10 mouse cellular contexts compared by ENCODE assay signal in the genomic region with DNA sequence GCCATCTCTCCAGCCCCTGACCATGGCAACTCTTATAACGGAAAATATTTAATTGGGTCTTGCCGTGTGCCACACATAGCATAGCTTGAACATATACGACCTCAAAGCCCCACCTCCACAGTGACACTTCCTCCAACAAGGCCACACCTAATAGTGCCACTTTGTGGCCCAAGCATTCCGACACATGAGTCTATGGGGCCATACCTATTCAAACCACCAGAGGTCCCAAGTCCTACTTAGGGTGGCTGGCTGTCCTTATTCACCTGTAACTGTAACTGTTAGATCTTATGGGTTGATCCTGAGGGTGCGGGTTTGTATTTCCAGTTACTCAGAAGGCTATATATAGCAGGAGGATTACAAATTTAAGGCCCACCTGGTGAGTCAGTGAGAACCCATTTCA. TPM values are rescaled to one million over a fixed set of nuclear protein-coding genes. Genes with fewer than 3 reads are reported as not detected.
DNase-seq lines count a peak whose midpoint lies in the region; ATAC-seq and TF ChIP-seq lines count a peak whose summit lies in the region.
"Had no signal": no experiment of that assay in that cellular context is flagged by ENCODE, and none has a peak within 500 bp of the region (broad histone marks: within the 10 kb centered on the region; RNA-seq: fewer than 3 reads in every experiment).

No protein-coding gene starts in this region.

- H3K4me3 ChIP-seq in cerebellum, adult 2 months (replicated peaks; ENCODE audit: insufficient read depth, low read depth, low read length): no peak overlapping the region
- H3K4me3 ChIP-seq in lung, embryonic 14.5 days (ENCODE audit: low read depth, low read length): no peak overlapping the region
- no peak overlapping the region for H3K4me3 ChIP-seq in midbrain, embryonic 13.5 days (replicated peaks)
- H3K4me3 ChIP-seq: erythroblast, embryonic 14.5 days had no signal

- WGBS in cerebellum, adult 2 months: 20% methylated on average over 5 of the region's 5 CpGs
- WGBS in lung, embryonic 14.5 days: 29% methylated on average over 5 of the region's 5 CpGs
- 32% methylated on average over 5 of the region's 5 CpGs for WGBS in midbrain, embryonic 13.5 days

- H3K4me1 ChIP-seq in cerebellum, adult 2 months (ENCODE audit: control insufficient read depth, insufficient read depth, low read length): 0 out of 2 replicates have a peak, but pooled peaks cover 3% of the 10 kb centered on the region
- no peaks in the 10 kb centered on the region for H3K4me1 ChIP-seq in lung, embryonic 14.5 days (ENCODE audit: insufficient read depth)
- H3K4me1 ChIP-seq in midbrain, embryonic 13.5 days (replicated peaks): peaks cover 8% of the 10 kb centered on the region

- no peaks in the 10 kb centered on the region for H3K27me3 ChIP-seq in cerebellum, adult 2 months (ENCODE audit: control insufficient read depth, insufficient read depth, low read length)
- H3K27me3 ChIP-seq in lung, embryonic 14.5 days (ENCODE audit: insufficient read depth, low read length): 0 out of 2 replicates have a peak, but pooled peaks cover 5% of the 10 kb centered on the region
- H3K27me3 ChIP-seq in midbrain, embryonic 13.5 days: peaks cover 28% of the 10 kb centered on the region

- TF ChIP-seq CTCF in cerebellum, adult 2 months (IDR thresholded peaks at IDR 0.05; ENCODE audit: borderline replicate concordance, insufficient read depth, low read depth, low read length): peak; percentile 56
- TF ChIP-seq CTCF in lung, embryonic 14.5 days (IDR thresholded peaks at IDR 0.05; ENCODE audit: low read depth): peak; percentile 60

- H3K36me3 ChIP-seq in lung, embryonic 14.5 days (ENCODE audit: insufficient read depth): no peaks in the 10 kb centered on the region
- no peaks in the 10 kb centered on the region; the same call in 1 of the 2 replicates for H3K36me3 ChIP-seq in midbrain, embryonic 13.5 days

- no peak overlapping the region for H3K27ac ChIP-seq in cerebellum, adult 2 months (ENCODE audit: insufficient read depth, low read length)
- H3K27ac ChIP-seq in lung, embryonic 14.5 days (ENCODE audit: low read depth): no peak overlapping the region
- no peak overlapping the region for H3K27ac ChIP-seq in midbrain, embryonic 13.5 days

- no peaks in the 10 kb centered on the region for H3K9me3 ChIP-seq in lung, embryonic 14.5 days (ENCODE audit: low read depth, low read length)
- H3K9me3 ChIP-seq in midbrain, embryonic 13.5 days: no peaks in the 10 kb centered on the region

- H3K4me2 ChIP-seq in lung, embryonic 14.5 days: no peak overlapping the region
- no peak overlapping the region for H3K4me2 ChIP-seq in midbrain, embryonic 13.5 days (replicated peaks)

- H3K9ac ChIP-seq in lung, embryonic 14.5 days: no peak overlapping the region
- H3K9ac ChIP-seq in midbrain, embryonic 13.5 days (replicated peaks): no peak overlapping the region

- DNase-seq in cerebellum, adult 2 months: peak in 1 of 2 experiments; percentile 42
- no peak for DNase-seq in cerebellum, adult 8-10 months
- peak; percentile 43 for DNase-seq in lung, embryonic 14.5 days
- no peak for DNase-seq in lung, adult 18-20 months
- peak; percentile 26 to 62 for DNase-seq in natural killer cell, adult 2 months (ENCODE audit: low spot score in 2 of 2)
- DNase-seq in layer of hippocampus, postnatal 36 days: no peak

- TF ChIP-seq POLR2A in cerebellum, adult 2 months (IDR thresholded peaks at IDR 0.05; ENCODE audit: borderline replicate concordance, insufficient read depth, low read length): no peak

- no peak for ATAC-seq in lung, embryonic 14.5 days (ENCODE audit: insufficient read depth)
- peak; percentile 41 for ATAC-seq in inflammation-experienced regulatory T-cells, adult 6 months
- no peak for ATAC-seq in midbrain, embryonic 13.5 days

RNA-seq across cellular contexts. Expression of gene Pcp2, which starts 2.7 kb away (rescaled TPM):
- 2,128 and 2,417 TPM in 2 replicates for polyA plus RNA-seq in cerebellum, adult 2 months (2012; rRNA removed)
- not detected in 2 replicates for polyA plus RNA-seq in lung, embryonic 14.5 days (2014; fragmentation: Nextera tagmentation; extraction: Ambion mirVana)
- not detected for polyA plus RNA-seq in inflammation-experienced regulatory T-cells, adult 6 months (2017; shearing (Covaris generic))
- 1 to 10 TPM; 1.1 to 1.9 TPM for total RNA-seq in layer of hippocampus, postnatal 36 days (2021)
- 0.50 and 0.55 TPM in 2 replicates for polyA plus RNA-seq in midbrain, embryonic 13.5 days (2015; fragmentation: Nextera tagmentation; extraction: Ambion mirVana)
- polyA plus RNA-seq: erythroblast, embryonic 14.5 days; testis, adult 2 months had no signal

RNA-seq across cellular contexts. Expression of gene Stxbp2, which starts 2.7 kb away (rescaled TPM):
- 204 and 217 TPM in 2 replicates for polyA plus RNA-seq in cerebellum, adult 2 months (2012; rRNA removed)
- 61.4 and 64.0 TPM in 2 replicates for polyA plus RNA-seq in lung, embryonic 14.5 days (2014; fragmentation: Nextera tagmentation; extraction: Ambion mirVana)
- 100 to 1,000 TPM; 180 to 262 (median 191) TPM for polyA plus RNA-seq in inflammation-experienced regulatory T-cells, adult 6 months (2017; shearing (Covaris generic))
- 10 to 100 TPM; 36.3 to 47.1 TPM for total RNA-seq in layer of hippocampus, postnatal 36 days (2021)
- polyA plus RNA-seq in midbrain, embryonic 13.5 days (2015; fragmentation: Nextera tagmentation; extraction: Ambion mirVana): 28.8 and 31.3 TPM in 2 replicates

RNA-seq across cellular contexts. Expression of gene Pet100, which starts 6.7 kb away (rescaled TPM):
- 65.3 and 65.4 TPM in 2 replicates for polyA plus RNA-seq in cerebellum, adult 2 months (2012; rRNA removed)
- polyA plus RNA-seq in lung, embryonic 14.5 days (2014; fragmentation: Nextera tagmentation; extraction: Ambion mirVana): 79.4 and 92.1 TPM in 2 replicates
- 100 to 1,000 TPM; 122 to 150 (median 138) TPM for polyA plus RNA-seq in inflammation-experienced regulatory T-cells, adult 6 months (2017; shearing (Covaris generic))
- 10 to 100 TPM; 84.7 to 95.6 TPM for total RNA-seq in layer of hippocampus, postnatal 36 days (2021)
- 117 and 119 TPM in 2 replicates for polyA plus RNA-seq in midbrain, embryonic 13.5 days (2015; fragmentation: Nextera tagmentation; extraction: Ambion mirVana)

RNA-seq across cellular contexts. Expression of gene Xab2, which starts 6.9 kb away (rescaled TPM):
- polyA plus RNA-seq in cerebellum, adult 2 months (2012; rRNA removed): 63.5 and 71.7 TPM in 2 replicates
- 55.6 and 55.9 TPM in 2 replicates for polyA plus RNA-seq in lung, embryonic 14.5 days (2014; fragmentation: Nextera tagmentation; extraction: Ambion mirVana)
- 10 to 100 TPM; 58.7 to 87.4 (median 83.2) TPM for polyA plus RNA-seq in inflammation-experienced regulatory T-cells, adult 6 months (2017; shearing (Covaris generic))
- total RNA-seq in layer of hippocampus, postnatal 36 days (2021): 10 to 100 TPM; 35.6 to 37.6 TPM
- 58.6 and 63.2 TPM in 2 replicates for polyA plus RNA-seq in midbrain, embryonic 13.5 days (2015; fragmentation: Nextera tagmentation; extraction: Ambion mirVana)

RNA-seq across cellular contexts. Expression of gene Retn, which starts 27.6 kb away (rescaled TPM):
- 0.32 and 0.46 TPM in 2 replicates for polyA plus RNA-seq in cerebellum, adult 2 months (2012; rRNA removed)
- 0.20 TPM in 1 of 2 replicates, not detected in the other for polyA plus RNA-seq in lung, embryonic 14.5 days (2014; fragmentation: Nextera tagmentation; extraction: Ambion mirVana)
- not detected for polyA plus RNA-seq in inflammation-experienced regulatory T-cells, adult 6 months (2017; shearing (Covaris generic))
- 1 to 10 TPM in 1 of 2 experiments, under 1 TPM in 1; 0.46 to 1.5 TPM for total RNA-seq in layer of hippocampus, postnatal 36 days (2021)
- polyA plus RNA-seq in midbrain, embryonic 13.5 days (2015; fragmentation: Nextera tagmentation; extraction: Ambion mirVana): 0.24 and 0.48 TPM in 2 replicates
- polyA plus RNA-seq: erythroblast, embryonic 14.5 days had no signal

Comparison
In these comparisons a context has a peak if more than half of its experiments do, and no peak if none do; other contexts are left out.
1. DNase-seq: peak in lung, embryonic 14.5 days (single experiment) and natural killer cell, adult 2 months (2 of 2); none in cerebellum, adult 8-10 months (single experiment), lung, adult 18-20 months (0 of 2) and layer of hippocampus, postnatal 36 days (0 of 2).
2. RNA of gene Pcp2, which starts 2.7 kb away (polyA plus RNA-seq): 2,128 to 2,417 TPM in cerebellum, adult 2 months; 0.50 to 0.55 TPM in midbrain, embryonic 13.5 days, not detected in inflammation-experienced regulatory T-cells, adult 6 months and not detected in lung, embryonic 14.5 days; every median in the first group is over 1,000 times any median in the second.